Mouse (Mus musculus): ENCODE data around the gene AW011738. TPM values are rescaled to one million over a fixed set of nuclear protein-coding genes. Genes with fewer than 3 reads are reported as not detected.

The AW011738 gene
- polyA plus RNA-seq (2016; fragmentation: Nextera tagmentation; extraction: Ambion mirVana): 1.3 and 1.4 TPM in 2 replicates

GRCm38 (mm10) chr4:156203001-156203412 lies at the start of gene AW011738:
TSS of gene AW011738 (plus strand) at chr4:156203304.
- Histone ChIP-seq H3K4me2 (peak within 1 kb of the TSS; percentile 89), H3K9ac (peak within 1 kb of the TSS; percentile 71), H3K4me3 (peak within 1 kb of the TSS; percentile 59), H3K9me3 (replicated peaks) (no peaks in the 10 kb centered on the region), H3K27me3 (replicated peaks) (peaks cover 58% of the 10 kb centered on the region), H3K27ac (peak within 1 kb of the TSS; percentile 83), H3K4me1 (peaks cover 49% of the 10 kb centered on the region), H3K36me3 (no peaks in the 10 kb centered on the region)
- 2% methylated on average over 31 of the region's 39 CpGs for WGBS (ENCODE audit: insufficient replicate concordance)
- ATAC-seq: peak; percentile 79

DNA sequence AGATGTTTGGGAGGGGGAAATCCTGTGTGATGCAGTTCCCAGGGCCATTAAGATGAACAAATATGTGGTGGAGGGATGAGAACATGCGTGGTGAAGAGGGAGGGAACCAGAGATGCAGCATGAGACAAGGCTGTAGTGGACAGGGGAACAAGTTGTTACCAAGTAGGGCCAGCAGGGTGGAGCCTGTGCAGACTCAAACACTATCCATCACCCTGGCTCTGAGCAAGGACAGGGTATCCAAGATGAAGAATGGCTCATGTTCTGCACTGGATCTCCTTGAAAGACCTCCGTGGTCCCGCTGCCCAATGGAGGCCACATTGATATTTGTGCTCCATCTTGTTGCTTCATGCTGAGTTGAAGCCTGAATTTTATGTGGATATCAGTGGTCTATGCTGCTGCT lies 48.3 kb upstream of the AW011738 start:
- no peak overlapping the region for H3K4me2 ChIP-seq
- WGBS (ENCODE audit: insufficient replicate concordance): 77% methylated on average over 3 of the region's 3 CpGs
- no peak overlapping the region for H3K4me3 ChIP-seq
- no peaks in the 10 kb centered on the region for H3K27me3 ChIP-seq (replicated peaks)
- ATAC-seq: no peak
- H3K9me3 ChIP-seq (replicated peaks): peaks cover 24% of the 10 kb centered on the region
- no peaks in the 10 kb centered on the region for H3K36me3 ChIP-seq
- no peak overlapping the region for H3K27ac ChIP-seq
- H3K9ac ChIP-seq: no peak overlapping the region
- H3K4me1 ChIP-seq: no peaks in the 10 kb centered on the region

- no peak for ATAC-seq
Measured at GRCm38 (mm10) chr4:156166477-156166876, 36.6 kb upstream of the AW011738 start.

DNA sequence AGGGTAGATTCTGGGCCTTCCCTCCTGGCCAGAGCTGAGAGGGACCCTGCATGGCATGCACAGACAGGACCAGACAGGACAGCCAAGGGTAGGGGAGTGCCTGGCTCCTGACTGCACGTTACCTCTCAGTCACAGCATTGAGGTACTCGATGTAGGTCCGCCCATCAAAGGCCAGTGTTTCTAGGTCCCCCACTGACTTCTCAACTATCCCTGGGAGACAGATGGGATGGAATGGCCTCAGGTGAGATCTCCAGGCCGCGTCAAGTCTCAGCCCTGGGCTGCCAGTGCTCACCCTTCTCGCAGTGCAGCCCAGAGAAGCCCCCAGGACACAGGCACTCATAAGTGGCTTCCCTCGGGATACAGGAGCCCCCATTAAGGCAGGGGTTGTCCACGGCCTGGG lies 34.5 kb upstream of the AW011738 start:
- Histone ChIP-seq H3K27ac (no peak overlapping the region), H3K4me1 (no peaks in the 10 kb centered on the region), H3K4me2 (no peak overlapping the region), H3K27me3 (replicated peaks) (no peaks in the 10 kb centered on the region), H3K4me3 (no peak overlapping the region), H3K36me3 (peaks cover 96% of the 10 kb centered on the region), H3K9ac (no peak overlapping the region), H3K9me3 (replicated peaks) (no peaks in the 10 kb centered on the region)
- WGBS (ENCODE audit: insufficient replicate concordance): 73% methylated on average over 8 of the region's 8 CpGs
- ATAC-seq: no peak

More at GRCm38 (mm10) chr4:156166477-156166876, 36.6 kb upstream of the AW011738 start:
- peaks cover 8% of the 10 kb centered on the region; the same call in 1 of the 2 replicates for H3K9me3 ChIP-seq (replicated peaks)
- H3K9ac ChIP-seq: no peak overlapping the region
- H3K4me1 ChIP-seq: no peaks in the 10 kb centered on the region
- no peak overlapping the region for H3K4me2 ChIP-seq
- 71% methylated on average over 9 of the region's 9 CpGs for WGBS (ENCODE audit: insufficient replicate concordance)
- H3K27me3 ChIP-seq (replicated peaks): no peaks in the 10 kb centered on the region
- H3K4me3 ChIP-seq: no peak overlapping the region
- H3K36me3 ChIP-seq: peaks cover 91% of the 10 kb centered on the region
- H3K27ac ChIP-seq: no peak overlapping the region

- Histone ChIP-seq H3K27ac (no peak overlapping the region), H3K27me3 (replicated peaks) (no peaks in the 10 kb centered on the region), H3K4me3 (no peak overlapping the region), H3K36me3 (peaks cover 96% of the 10 kb centered on the region), H3K4me1 (no peaks in the 10 kb centered on the region), H3K9me3 (replicated peaks) (no peaks in the 10 kb centered on the region), H3K4me2 (no peak overlapping the region), H3K9ac (no peak overlapping the region)
- 86% methylated on average over 10 of the region's 10 CpGs for WGBS (ENCODE audit: insufficient replicate concordance)
- ATAC-seq: no peak
Measured at GRCm38 (mm10) chr4:156169129-156169528, 34.0 kb upstream of the AW011738 start.

GRCm38 (mm10) chr4:156171828-156172227 lies 31.3 kb upstream of the AW011738 start:
- no peak overlapping the region for H3K4me2 ChIP-seq
- H3K27me3 ChIP-seq (replicated peaks): no peaks in the 10 kb centered on the region
- H3K27ac ChIP-seq: no peak overlapping the region
- 89% methylated on average over 11 of the region's 11 CpGs for whole genome bisulfite sequencing (ENCODE audit: insufficient replicate concordance)
- H3K9me3 ChIP-seq (replicated peaks): no peaks in the 10 kb centered on the region
- ATAC-seq: no peak
- H3K36me3 ChIP-seq: peaks cover 98% of the 10 kb centered on the region
- no peak overlapping the region for H3K9ac ChIP-seq
- H3K4me1 ChIP-seq: no peaks in the 10 kb centered on the region
- H3K4me3 ChIP-seq: no peak overlapping the region

DNA sequence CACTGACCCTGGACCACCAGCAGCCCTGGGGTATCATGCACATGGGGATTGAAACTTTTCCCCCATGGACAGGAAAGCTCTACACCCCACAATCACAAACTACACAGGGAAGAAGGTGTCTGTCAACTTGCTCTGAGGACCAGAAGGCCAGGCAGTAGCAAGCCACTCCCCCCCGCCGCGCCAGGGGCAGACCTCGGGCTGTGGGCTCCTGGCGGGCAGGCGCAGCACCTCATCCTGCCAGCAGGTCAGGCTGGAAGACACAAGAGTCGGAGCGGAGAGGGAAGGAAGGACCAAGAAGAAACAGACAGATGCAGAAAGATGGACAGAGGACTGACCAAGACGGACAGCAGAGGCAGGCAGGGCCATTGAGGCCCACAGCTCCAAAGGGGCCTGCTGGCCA lies 25.5 kb upstream of the AW011738 start:
- 92% methylated on average over 9 of the region's 9 CpGs for WGBS (ENCODE audit: insufficient replicate concordance)
- Histone ChIP-seq H3K4me2 (no peak overlapping the region), H3K27ac (no peak overlapping the region), H3K4me1 (peaks cover 3% of the 10 kb centered on the region), H3K9me3 (replicated peaks) (no peaks in the 10 kb centered on the region), H3K4me3 (no peak overlapping the region), H3K9ac (no peak overlapping the region), H3K36me3 (peaks cover 69% of the 10 kb centered on the region), H3K27me3 (replicated peaks) (no peaks in the 10 kb centered on the region)
- no peak for ATAC-seq

GRCm38 (mm10) chr4:156183747-156184146 lies 19.4 kb upstream of the AW011738 start:
- Histone ChIP-seq H3K9me3 (replicated peaks) (no peaks in the 10 kb centered on the region), H3K27me3 (replicated peaks) (peaks cover 8% of the 10 kb centered on the region; the same call in 1 of the 2 replicates), H3K27ac (no peak overlapping the region), H3K4me2 (no peak overlapping the region), H3K36me3 (peaks cover 15% of the 10 kb centered on the region), H3K4me1 (peaks cover 59% of the 10 kb centered on the region), H3K4me3 (no peak overlapping the region), H3K9ac (no peak overlapping the region)
- no peak for ATAC-seq
- 41% methylated on average over 5 of the region's 5 CpGs for WGBS (ENCODE audit: insufficient replicate concordance)

DNA sequence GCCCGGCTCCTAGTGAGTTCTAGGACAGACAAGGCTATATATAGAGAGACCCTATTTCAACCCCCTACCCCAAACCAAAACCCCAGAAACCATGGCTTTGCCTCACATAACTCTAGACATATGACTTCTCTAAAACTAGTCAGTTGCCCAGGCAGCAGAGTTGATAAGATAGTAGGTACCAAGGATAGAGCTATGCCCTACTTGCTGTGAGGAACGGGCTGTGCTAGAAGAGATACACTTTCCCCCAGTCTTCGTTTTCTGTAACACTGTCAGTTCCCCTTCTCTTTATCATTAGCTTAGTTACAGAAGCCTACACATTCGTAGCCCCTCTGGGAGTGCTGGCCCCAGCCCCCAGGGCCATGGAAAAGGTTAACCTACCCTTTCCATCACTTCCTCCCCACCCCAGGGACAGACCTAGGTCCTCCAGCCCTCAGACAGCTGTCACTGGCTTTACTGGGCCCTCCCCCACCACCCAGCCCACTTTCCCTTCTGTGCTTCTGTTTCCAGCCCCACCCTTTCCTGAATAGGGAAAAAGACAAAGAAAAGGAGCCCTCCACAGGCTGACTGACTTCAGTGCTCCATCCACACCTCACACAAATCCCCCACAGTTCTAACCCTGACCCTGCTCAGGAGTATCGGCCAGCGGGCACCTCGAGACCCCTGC lies 18.7 kb upstream of the AW011738 start:
- Histone ChIP-seq H3K9me3 (replicated peaks) (no peaks in the 10 kb centered on the region), H3K27ac (peak overlapping the region; percentile 23; the same call in 1 of the 2 replicates), H3K27me3 (replicated peaks) (peaks cover 8% of the 10 kb centered on the region; the same call in 1 of the 2 replicates), H3K4me1 (peaks cover 65% of the 10 kb centered on the region), H3K36me3 (peaks cover 9% of the 10 kb centered on the region; the same call in 1 of the 2 replicates), H3K4me2 (peak overlapping the region; percentile 70), H3K9ac (peak overlapping the region; percentile 28; the same call in 1 of the 2 replicates), H3K4me3 (no peak overlapping the region)
- WGBS (ENCODE audit: insufficient replicate concordance): 49% methylated on average over 7 of the region's 7 CpGs
- peak; percentile 42; the same call in 1 of the 2 replicates for ATAC-seq

GRCm38 (mm10) chr4:156185456-156185949 lies 17.6 kb upstream of the AW011738 start:
- H3K36me3 ChIP-seq: peaks cover 13% of the 10 kb centered on the region; the same call in 1 of the 2 replicates
- H3K4me2 ChIP-seq: peak overlapping the region; percentile 70
- peak; percentile 85 for ATAC-seq
- peak overlapping the region; percentile 31 for H3K27ac ChIP-seq
- peak overlapping the region; percentile 44 for H3K4me3 ChIP-seq
- peaks cover 76% of the 10 kb centered on the region for H3K4me1 ChIP-seq
- H3K9ac ChIP-seq: peak overlapping the region; percentile 68
- H3K27me3 ChIP-seq (replicated peaks): peaks cover 11% of the 10 kb centered on the region; the same call in 1 of the 2 replicates
- WGBS (ENCODE audit: insufficient replicate concordance): 46% methylated on average over 13 of the region's 13 CpGs
- H3K9me3 ChIP-seq (replicated peaks): no peaks in the 10 kb centered on the region

DNA sequence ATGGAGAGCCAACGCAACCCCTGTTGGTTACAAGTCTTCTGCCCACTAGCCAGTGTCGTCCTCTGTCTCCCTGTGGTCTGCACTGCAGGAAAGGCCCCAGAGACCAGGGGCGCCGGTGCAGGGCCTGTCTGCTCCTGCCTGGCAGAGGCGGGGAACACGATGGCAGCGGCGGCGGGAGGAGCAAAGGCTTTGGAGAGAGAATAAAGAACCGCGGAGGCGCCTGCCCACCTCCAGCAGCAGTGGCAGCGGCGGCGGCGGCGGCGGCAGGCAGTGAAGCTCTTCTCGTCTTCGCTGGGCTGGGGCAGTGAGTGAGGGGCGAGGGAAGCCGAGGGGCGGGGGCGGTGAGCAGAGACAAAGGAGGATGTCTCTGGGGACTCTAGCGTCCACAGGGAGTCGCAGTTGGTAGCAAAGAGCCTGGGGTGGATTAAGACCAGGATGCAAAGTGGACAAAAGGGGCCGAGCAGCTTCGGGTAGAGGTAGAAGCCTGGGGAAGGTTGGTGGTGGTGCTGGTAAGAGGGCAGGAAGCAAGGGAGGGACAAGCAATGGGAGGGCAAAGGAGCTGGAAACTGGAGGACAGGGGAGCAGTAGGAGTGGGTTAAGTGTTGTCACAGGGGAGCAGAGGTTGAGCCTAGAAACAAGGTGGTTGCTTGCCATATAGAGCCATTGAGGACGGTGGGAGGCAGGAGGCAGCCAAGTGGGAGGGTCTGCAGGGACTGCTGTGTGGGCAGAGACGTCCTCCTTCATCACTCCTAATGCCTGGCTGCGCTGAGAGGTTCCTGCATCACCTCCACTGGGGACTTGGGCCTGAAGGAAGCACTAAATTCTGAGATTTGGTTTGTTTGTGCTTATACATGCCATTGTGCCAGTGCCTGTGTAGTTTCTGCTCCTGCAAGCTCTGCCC lies 16.9 kb upstream of the AW011738 start:
- Histone ChIP-seq H3K4me1 (peaks cover 76% of the 10 kb centered on the region), H3K4me3 (peak overlapping the region; percentile 44), H3K9ac (peak overlapping the region; percentile 68), H3K27me3 (replicated peaks) (peaks cover 11% of the 10 kb centered on the region; the same call in 1 of the 2 replicates), H3K4me2 (peak overlapping the region; percentile 70), H3K9me3 (replicated peaks) (no peaks in the 10 kb centered on the region), H3K36me3 (peaks cover 19% of the 10 kb centered on the region; the same call in 1 of the 2 replicates), H3K27ac (peak overlapping the region; percentile 31)
- WGBS (ENCODE audit: insufficient replicate concordance): 10% methylated on average over 31 of the region's 31 CpGs
- ATAC-seq: peak; percentile 34

All from liver, embryonic 12.5 days (tissue).